Mouse (Mus musculus) cortical plate, adult 2 months (tissue): Measurements from ENCODE around the gene Bgn. TPM values are rescaled to one million over a fixed set of nuclear protein-coding genes. Genes with fewer than 3 reads are reported as not detected.

Experiments used
- H3K27ac ChIP-seq: fragments of 200-500 bp; 2 replicates; pipeline ENCODE4 v1.5.1; 2012; ENCODE audit warnings: low read length, control low read depth, inconsistent platforms; ENCODE audit not compliant: insufficient read depth
- H3K4me1 ChIP-seq: fragments of 200-500 bp; 2 replicates; pipeline ENCODE4 v1.6.1; 2011; ENCODE audit warnings: low read length; ENCODE audit not compliant: control insufficient read depth, insufficient read depth
- H3K4me3 ChIP-seq: fragments of 200-500 bp; 2 replicates; pipeline ENCODE4 v1.5.1; 2011; ENCODE audit warnings: mild to moderate bottlenecking, low read length, control low read depth; ENCODE audit not compliant: insufficient read depth
- CTCF ChIP-seq: fragments of 200-500 bp; IDR thresholded peaks from 2 replicates; pipeline ENCODE4 v1.5.1; 2011; ENCODE audit warnings: mild to moderate bottlenecking, control low read depth, low read length; ENCODE audit not compliant: insufficient read depth; ENCODE audit errors: extremely low read depth
- POLR2A ChIP-seq: fragments of 200-500 bp; IDR thresholded peaks from 2 replicates; pipeline ENCODE4 v1.6.1; 2011; ENCODE audit warnings: mild to moderate bottlenecking, low read length, control low read depth; ENCODE audit not compliant: insufficient read depth; ENCODE audit errors: extremely low read depth
- polyA plus RNA-seq: library from polyadenylated mRNA; depleted of rRNA; stranded (reverse); fragments of >200 nt; gene quantifications from 2 replicates; pipeline ENCODE4 v1.2.3, GENCODE M21; 2012

Bgn gene
- polyA plus RNA-seq, 1 experiment, result 16.6 TPM

DNA sequence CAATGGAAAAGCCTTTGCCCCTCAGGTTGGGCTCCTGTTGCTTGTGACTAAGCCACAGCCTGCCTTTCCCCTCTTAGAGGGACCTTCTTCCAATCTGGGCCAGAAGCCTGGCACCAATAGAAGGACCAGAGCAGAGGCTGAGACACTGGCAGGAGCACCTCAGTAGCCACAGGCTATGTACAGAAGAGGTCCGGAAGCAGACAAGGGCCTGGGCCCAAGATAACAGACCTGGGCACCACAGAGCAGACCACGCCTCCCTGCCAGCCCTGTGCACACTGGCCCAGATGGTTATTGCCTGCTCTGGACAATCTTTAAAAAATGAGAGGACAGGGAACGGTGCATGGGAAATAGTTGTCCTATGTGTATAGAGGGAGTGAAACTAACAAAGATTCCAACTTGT is 11.6 kb upstream of the Bgn start:
- TF ChIP-seq CTCF, result no peak
- TF ChIP-seq POLR2A, result no peak
- Histone ChIP-seq H3K4me3 (no peak overlapping the region), H3K4me1 (no peaks in the 10 kb centered on the region), H3K27ac (no peak overlapping the region)

DNA sequence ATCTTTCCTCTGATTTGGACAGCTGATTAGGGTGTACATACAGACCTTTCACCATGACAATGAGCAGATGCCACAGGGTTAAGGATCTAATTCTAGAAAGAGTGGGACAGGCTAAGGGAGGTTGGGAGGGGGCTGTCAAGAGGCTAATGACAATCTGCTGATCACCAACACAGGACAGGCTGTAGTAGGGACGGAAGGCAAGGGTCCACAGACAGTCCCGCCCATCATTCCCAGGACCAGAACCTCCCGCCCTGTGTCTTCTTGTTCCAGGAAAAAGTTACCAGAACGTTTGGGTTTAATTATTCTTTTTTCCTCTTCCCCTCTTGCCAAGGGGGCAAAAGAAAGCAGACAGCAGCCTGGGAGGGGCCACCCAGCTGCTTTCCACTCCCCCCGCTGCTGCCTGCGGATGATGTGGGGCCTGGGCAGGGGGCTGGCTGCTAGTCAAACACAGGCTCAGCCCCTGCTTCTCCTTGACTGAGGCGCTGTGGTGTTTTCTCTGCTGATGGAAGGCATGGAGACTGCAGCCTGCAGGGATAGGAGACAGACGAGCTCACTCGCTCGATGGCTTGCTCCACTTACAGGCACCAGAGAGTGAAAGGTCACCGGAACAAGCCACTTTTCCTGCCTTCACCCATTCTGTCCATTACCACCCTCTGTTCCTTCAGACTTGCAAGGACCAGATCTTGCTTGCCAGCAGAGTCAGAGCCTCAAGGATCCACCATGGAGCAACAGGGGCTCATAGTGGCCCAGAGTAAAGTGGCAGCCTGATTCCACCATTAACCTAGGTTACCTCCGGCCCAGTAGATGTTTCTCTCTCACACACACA is 8.8 kb upstream of the Bgn start:
- Histone ChIP-seq H3K27ac (no peak overlapping the region), H3K4me3 (no peak overlapping the region), H3K4me1 (no peaks in the 10 kb centered on the region)
- TF ChIP-seq POLR2A, result no peak
- no peak for TF ChIP-seq CTCF

DNA sequence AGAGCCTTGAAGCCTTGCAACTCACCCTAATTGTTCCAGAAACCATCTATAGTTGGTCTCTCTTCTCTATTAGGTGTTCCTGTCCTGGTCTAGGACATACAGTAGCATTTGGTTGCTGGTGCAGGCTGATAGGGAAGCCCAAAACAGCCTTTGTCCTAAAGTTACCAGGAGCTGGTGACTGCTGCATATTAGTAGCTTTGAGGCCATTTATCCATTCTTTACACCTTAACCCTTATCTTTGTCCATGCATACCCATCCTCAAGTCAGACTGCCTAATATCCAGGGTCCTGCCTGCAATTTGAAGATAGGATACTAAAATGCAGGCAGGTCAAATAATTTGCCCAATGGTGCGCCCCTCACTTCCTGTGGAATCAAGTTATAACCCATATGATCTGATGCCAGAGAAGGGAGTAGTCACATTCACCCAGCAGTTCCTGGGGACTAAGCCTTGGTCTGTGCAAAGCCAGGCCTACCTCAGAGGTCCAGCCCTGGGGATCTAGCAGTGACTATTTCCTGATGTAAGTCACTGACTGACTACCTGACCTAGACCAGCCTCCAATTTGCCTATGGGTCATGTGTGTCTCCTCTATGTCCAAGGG is 7.6 kb upstream of the Bgn start:
- H3K4me1 ChIP-seq, result no peaks in the 10 kb centered on the region
- no peak overlapping the region for H3K27ac ChIP-seq
- no peak overlapping the region for H3K4me3 ChIP-seq
- TF ChIP-seq CTCF (no peak), POLR2A (no peak)

DNA sequence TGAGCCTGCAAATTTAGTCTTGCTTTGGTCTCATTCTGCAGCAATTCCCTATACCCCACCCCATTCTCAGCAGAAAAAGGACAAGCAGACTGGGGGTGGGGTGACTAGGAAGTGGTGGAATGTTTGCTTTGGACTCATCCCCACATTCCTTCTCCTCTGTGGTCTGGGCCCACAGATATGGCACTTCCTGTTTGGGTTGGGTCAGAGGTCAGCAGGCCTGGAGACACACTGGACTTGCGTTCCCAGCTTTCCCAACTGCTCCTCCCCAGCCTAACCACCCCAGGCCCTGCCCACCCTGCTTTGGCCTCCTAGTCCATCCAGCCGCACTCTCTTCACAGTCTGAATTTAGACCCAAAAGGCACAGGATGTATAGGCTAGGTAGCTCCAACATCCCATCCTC is 6.8 kb upstream of the Bgn start:
- Histone ChIP-seq H3K4me1 (no peaks in the 10 kb centered on the region), H3K27ac (no peak overlapping the region), H3K4me3 (no peak overlapping the region)
- no peak for TF ChIP-seq CTCF
- TF ChIP-seq POLR2A, result no peak

DNA sequence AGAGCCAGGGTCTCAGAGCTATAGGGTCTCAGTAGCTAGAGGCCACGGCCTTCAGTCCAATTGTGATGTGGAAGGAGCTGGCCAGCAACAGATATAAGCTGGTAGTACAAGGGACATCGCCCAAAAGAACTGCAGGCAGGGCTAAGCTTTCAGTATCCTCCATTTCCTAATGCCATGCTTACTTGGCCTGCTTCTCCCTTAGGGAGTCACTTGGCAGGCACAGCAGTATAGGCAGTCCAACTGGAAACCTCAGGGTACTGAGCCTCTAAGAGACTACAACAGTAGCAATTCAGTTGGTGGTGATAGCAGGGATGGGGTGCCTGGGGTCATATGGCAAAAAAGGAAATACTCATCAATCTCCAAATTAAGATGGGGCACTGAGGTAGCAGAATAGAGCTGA is 5.9 kb upstream of the Bgn start:
- Histone ChIP-seq H3K4me1 (no peaks in the 10 kb centered on the region), H3K4me3 (no peak overlapping the region), H3K27ac (no peak overlapping the region)
- TF ChIP-seq CTCF, result no peak
- no peak for TF ChIP-seq POLR2A

DNA sequence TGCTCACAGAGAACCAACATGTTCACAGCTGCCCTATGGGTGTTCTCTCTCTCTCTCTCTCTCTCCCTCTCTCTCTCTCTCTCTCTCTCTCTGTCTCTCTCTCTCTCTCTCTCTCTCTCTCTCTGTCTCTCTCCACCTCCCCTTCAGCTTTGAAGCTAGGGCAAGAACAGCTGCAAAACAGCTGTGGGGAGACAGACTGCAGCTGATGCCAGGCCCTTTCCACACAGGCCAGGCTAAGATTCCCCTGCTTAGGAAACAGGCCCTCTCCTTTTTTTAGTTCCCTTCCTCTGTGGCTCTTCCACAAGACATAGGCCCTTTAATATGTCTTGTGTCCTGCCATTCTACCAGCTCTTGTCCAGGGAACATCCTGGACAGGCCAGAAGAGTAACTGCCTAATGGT is 3.7 kb upstream of the Bgn start:
- TF ChIP-seq POLR2A (no peak), CTCF (no peak)
- H3K27ac ChIP-seq, result no peak overlapping the region
- H3K4me3 ChIP-seq, result no peak overlapping the region
- no peaks in the 10 kb centered on the region for H3K4me1 ChIP-seq

DNA sequence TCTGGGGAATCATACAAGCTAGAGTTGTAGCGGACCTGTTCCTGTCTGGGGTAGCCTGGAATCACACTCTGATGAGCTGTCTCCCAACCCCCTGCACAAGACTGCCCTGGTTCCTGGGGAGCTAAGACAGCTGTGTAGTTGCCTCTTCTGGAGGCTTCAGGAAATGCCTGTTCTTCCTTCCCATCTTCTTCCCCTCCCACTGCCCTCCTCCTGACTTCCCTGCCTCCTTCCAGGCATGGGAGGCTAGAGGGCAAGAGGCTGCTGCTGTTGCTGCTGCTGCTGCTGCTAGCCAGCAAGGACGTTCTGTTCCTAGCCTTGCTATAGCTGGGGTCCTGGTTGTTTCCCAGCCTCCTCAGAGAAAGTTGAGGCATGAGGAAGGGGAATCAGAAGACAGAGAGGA is 3.1 kb upstream of the Bgn start:
- TF ChIP-seq CTCF (no peak), POLR2A (no peak)
- Histone ChIP-seq H3K4me3 (no peak overlapping the region), H3K27ac (no peak overlapping the region), H3K4me1 (no peaks in the 10 kb centered on the region)

DNA sequence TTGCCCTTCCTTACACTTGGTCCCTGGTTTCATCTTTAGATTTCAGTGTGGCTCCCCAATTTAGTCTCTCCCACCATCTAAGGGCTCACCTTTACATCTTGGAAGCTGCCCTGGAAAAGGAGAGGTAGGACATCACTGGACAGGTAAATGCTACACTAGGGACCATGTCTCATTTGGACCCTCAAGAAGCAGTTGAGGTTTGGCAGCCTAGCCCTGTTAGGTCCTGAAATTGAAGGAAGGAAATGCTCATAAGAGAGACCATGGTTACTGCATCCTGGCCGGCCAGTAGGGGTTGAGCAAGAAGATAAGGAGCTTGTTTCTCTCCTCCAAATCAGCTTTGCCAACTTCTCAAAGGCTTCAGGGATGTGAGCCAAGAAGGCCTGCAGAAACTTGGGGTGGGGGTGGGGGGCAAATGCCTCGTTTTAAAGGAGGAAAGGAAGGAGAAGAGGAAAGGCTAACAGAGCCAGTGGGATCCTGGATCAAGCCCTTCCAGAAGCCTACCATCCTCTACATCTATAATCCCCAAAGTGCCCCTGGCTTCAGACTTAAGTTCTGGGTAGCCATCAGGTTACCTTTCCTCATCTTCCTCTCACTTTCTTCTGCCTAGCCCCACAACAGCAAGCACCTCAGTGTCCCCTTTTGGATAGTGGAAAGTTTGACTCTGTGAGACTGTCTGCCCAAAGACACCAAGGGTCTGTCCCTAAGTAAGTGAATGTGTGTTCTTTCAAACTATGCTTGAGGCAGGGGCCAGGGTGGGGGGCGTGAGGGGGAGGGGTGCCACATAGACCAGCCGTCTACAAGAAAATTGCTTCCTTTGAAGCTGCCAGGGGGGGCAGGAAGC is 539 bp upstream of the Bgn start:
- Histone ChIP-seq H3K27ac (no peak overlapping the region), H3K4me3 (no peak overlapping the region), H3K4me1 (no peaks in the 10 kb centered on the region; the same call in 1 of the 2 replicates)
- TF ChIP-seq CTCF (no peak), POLR2A (no peak)

DNA sequence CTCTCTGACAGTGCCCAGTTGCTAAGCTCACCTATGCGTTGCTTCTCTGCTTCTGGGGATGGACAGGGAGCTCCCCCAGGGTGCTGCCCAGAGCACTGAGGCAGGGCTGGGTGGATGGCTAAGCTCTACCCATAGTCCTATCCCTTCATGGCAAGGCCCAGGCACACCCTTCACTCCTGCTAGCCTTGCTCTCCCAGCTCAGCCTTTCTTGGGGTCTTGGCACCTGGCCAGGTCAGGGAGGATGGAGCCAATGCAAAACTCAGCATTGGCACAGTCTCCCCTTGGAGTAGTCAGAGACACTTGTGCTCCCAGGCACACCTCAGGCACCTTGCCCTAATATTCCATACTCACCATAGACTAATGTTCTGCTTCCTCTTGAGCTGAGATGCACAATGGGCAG is 674 bp downstream of the Bgn start:
- TF ChIP-seq CTCF (no peak), POLR2A (no peak)
- H3K27ac ChIP-seq, result no peak overlapping the region
- H3K4me3 ChIP-seq, result 0 out of 2 replicates have a peak overlapping the region, but pooled peaks have one; percentile 10
- no peaks in the 10 kb centered on the region; the same call in 1 of the 2 replicates for H3K4me1 ChIP-seq
